Mouse (Mus musculus) megakaryocyte progenitor cell, adult 5-6 weeks (primary cell): ENCODE results near the gene Sufu. TPM values are rescaled to one million over a fixed set of nuclear protein-coding genes. Genes with fewer than 3 reads are reported as not detected.

Experiments
- ATAC-seq: replicated peaks from 2 replicates; pipeline ENCODE4 v1.8.0; 2016; ENCODE audit warnings: mild to moderate bottlenecking, moderate TSS enrichment, inconsistent platforms; ENCODE audit not compliant: poor library complexity
- total RNA-seq, 2 experiments: library from RNA; stranded (forward) in 1 of 2; stranded (reverse) in 1 of 2; fragments of 157-497, 149-512 nt in 1 of 2; fragments of 200-1000 nt in 1 of 2; gene quantifications; 2 replicates each; pipeline versions ENCODE4 v1.2.3 to v1.2.4; 2015 to 2017

Gene Sufu
- total RNA-seq, 2 experiments from 2014 or later: 6.6 to 14.9 TPM

GRCm38 (mm10) chr19:46459256-46459655, 62.6 kb downstream of the Sufu start:
- no peak for ATAC-seq

GRCm38 (mm10) chr19:46459889-46460288, 63.2 kb downstream of the Sufu start:
- no peak for ATAC-seq

GRCm38 (mm10) chr19:46462574-46462973, 65.9 kb downstream of the Sufu start:
- no peak for ATAC-seq

GRCm38 (mm10) chr19:46463446-46463845, 66.8 kb downstream of the Sufu start:
- no peak for ATAC-seq

GRCm38 (mm10) chr19:46466160-46466559, 69.5 kb downstream of the Sufu start:
- no peak for ATAC-seq

GRCm38 (mm10) chr19:46467051-46467503, 70.4 kb downstream of the Sufu start:
- ATAC-seq: peak; percentile 84

- ATAC-seq: peak; percentile 75
These were observed 73.9 kb downstream of the Sufu start for GRCm38 (mm10) chr19:46470364-46471240.

- ATAC-seq: no peak
These were observed 74.8 kb downstream of the Sufu start for GRCm38 (mm10) chr19:46471324-46472093.

GRCm38 (mm10) chr19:46477432-46477845, 80.7 kb downstream of the Sufu start:
- no peak for ATAC-seq

GRCm38 (mm10) chr19:46478242-46478641, 81.5 kb downstream of the Sufu start:
- ATAC-seq: no peak

GRCm38 (mm10) chr19:46478826-46479225, 82.1 kb downstream of the Sufu start:
- peak; percentile 59 for ATAC-seq

GRCm38 (mm10) chr19:46479306-46480075, 82.8 kb downstream of the Sufu start:
- ATAC-seq: no peak

GRCm38 (mm10) chr19:46480624-46481345, 84.1 kb downstream of the Sufu start:
- ATAC-seq: no peak

- ATAC-seq: no peak
These were observed 84.7 kb downstream of the Sufu start for GRCm38 (mm10) chr19:46481352-46481751.

- ATAC-seq: no peak
These were observed 85.1 kb downstream of the Sufu start for GRCm38 (mm10) chr19:46481756-46482155.

- ATAC-seq: peak; percentile 57
These were observed 86.3 kb downstream of the Sufu start for GRCm38 (mm10) chr19:46482896-46483516.

- ATAC-seq: no peak
These were observed 87.1 kb downstream of the Sufu start for GRCm38 (mm10) chr19:46483701-46484328.

- ATAC-seq: no peak
These were observed 87.8 kb downstream of the Sufu start for GRCm38 (mm10) chr19:46484518-46484917.

GRCm38 (mm10) chr19:46485847-46486246, 89.2 kb downstream of the Sufu start:
- ATAC-seq: no peak
